Mouse (Mus musculus) megakaryocyte, embryonic 14.5 days (primary cell): Measurements from ENCODE around the gene Myt1l.

ENCODE experiments used
- FLI1 ChIP-seq: IDR thresholded peaks from 2 replicates; pipeline ENCODE4 v1.6.1; 2012; ENCODE audit warnings: low read length, inconsistent platforms, mixed read lengths
- GATA1 ChIP-seq: IDR thresholded peaks from 3 replicates; pipeline ENCODE4 v1.6.1; 2012; ENCODE audit warnings: mixed read lengths, low read length, inconsistent platforms, borderline replicate concordance

- TF ChIP-seq GATA1 (no peak), FLI1 (no peak)
These were observed 42.2 kb downstream of the Myt1l start for GRCm38 (mm10) chr12:29570351-29570750.
